Mouse (Mus musculus) frontal cortex, postnatal 10 days (tissue): ENCODE data around the gene Mcoln2.
"Not testable (repeated sequence)": the region's sequence is repeated elsewhere in the genome, so short reads cannot be mapped to it uniquely, and the experiment has no call there.

Source experiments
- DNase-seq, 2 experiments: peaks; one replicate each; pipeline ENCODE4 v3.0.0; 2022; ENCODE audit warnings: low spot score in 2 of 2, mixed read lengths in 1 of 2

Gene Mcoln2

GRCm38 (mm10) chr3:146184992-146185657 is 35.5 kb downstream of the Mcoln2 start:
- peak in 1 of 2 experiments; percentile 59 for DNase-seq

GRCm38 (mm10) chr3:146186033-146186432 is 36.4 kb downstream of the Mcoln2 start:
- no peak for DNase-seq

DNA sequence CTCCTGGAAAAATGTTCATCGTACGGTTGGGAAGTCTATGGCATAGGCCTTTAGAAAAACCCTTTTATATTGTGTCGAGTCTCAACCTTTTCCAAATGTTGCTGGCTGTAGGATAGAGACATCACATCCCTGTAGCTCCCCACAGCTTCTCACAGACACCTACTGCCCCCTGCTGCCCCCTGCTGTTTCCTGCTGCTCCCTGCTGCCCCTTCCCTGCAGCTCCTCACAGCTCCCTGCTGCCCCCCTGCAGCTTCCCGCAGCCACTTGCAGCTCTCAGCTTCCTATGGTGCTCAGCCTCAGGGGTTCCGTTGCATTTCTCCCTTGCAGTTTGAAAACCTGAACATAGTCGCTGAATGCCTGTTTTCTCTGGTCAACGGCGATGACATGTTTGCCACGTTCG is 40.3 kb downstream of the Mcoln2 start:
- DNase-seq = no peak

- DNase-seq = no peak
Measured at GRCm38 (mm10) chr3:146192507-146192906, 42.9 kb downstream of the Mcoln2 start.

GRCm38 (mm10) chr3:146195153-146195552 is 45.5 kb downstream of the Mcoln2 start:
- DNase-seq = no peak

DNA sequence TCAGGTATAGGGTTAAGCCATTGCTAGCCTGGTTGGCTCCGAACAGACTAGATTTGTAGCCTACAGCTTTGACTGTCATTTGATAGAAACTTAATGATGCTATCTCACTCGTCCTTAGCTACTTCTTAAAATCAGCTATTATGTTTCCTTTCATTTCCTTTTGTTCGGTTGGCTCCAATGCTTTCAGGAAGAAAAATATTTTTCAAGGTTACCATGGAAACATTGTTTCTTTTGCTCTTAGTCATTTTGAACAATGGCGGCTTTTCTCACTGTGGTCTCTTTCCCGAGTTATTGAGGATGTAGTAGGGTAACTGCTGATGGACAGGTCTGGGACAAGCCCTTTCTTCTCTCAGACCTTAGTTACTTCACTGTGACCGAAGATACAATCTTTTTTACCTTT is 46.7 kb downstream of the Mcoln2 start:
- no peak for DNase-seq

DNA sequence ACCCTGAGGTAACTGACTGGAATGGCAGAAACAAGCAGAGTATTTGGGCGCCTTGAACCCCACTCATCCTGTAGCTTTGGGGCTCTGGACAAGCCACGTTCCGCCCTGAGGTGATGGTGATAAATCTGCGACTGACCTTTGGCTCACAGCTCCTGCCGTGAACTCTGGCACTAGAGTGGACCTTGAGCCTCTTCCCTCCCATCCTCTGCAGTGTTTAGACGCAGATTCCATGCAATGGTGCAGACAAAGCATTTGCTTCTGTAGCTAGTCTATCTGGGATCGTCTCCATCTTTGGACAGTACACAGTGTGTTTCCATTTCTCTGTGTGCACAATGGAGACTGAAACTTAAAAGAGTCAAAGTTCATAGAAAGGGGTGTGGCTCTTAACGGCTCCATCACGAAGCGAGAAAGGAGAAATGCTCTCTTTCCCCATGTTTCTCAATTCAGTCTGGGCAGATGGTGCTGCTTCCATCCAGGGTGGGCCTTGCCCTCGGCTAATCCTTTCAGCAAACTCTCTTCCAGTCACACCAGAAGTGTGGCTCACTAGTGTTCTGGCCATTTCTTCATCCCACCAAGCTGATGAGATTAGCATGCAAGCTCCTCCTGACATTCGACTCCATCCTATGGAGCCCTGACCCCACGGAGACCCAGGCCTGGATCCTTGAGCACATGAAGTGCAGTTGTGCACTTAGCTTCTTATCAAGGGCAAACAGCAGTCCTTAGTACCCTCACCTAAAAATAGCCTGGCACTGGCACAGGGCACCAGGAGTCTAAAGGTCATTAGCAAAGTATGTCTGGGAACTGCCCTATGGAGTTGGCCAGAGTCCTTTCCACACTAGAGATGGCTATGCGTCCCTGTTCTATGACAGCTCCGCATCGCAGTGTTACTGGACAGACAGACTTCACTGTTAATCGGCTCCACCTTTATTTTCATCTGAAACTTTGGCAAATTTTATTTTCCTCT is 47.4 kb downstream of the Mcoln2 start:
- no peak for DNase-seq

DNA sequence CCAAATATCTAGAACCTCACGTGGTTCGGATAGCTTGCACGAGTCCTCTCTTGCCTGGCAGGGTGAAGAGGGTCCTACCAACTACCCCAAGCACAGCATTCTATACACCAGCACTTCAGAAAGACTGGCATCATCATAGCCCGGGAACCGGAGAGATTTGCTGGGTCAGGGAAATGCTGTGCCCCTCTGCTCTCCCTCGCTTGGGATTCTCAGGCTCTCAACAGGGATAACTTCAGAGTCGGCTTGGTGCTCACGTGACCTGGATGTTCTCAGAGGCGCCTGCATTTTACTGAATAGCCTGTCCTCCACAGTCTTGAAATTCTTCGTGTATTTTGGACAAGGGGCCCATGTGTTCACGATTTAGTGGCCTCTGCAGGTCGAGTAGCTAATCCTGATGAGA is 48.2 kb downstream of the Mcoln2 start:
- no peak for DNase-seq

DNA sequence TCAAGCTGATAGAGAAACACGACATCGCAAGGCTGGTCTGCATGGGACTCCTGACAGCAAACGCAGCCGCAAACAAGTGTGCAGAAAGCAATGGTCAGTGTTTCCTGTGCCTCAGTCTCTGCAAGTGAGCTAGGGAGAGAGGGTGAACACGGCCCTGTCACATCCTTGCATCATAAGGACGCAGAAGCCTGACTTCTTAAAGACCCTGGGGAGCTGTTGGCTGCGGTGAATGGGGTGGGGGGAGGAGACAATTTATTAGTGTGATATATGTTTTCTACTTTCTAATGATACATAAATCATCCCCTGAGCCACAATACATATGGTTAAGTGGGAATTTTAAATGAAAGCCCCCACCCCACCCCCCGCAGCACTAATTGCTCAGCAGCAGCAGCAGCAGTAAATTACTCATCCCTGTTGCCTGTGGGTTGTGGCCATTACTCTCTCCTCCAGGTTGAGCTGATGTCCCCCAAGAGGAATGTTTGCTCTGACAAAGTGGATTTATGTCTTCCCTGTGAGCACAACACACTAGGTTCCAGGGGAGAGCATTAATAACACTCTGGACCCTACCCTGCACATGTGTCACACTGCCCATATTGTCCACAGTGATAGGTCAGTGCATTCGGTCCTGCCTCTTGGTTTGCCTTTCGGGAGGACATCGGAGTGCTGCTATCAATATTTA is 49.3 kb downstream of the Mcoln2 start:
- DNase-seq = no peak

DNA sequence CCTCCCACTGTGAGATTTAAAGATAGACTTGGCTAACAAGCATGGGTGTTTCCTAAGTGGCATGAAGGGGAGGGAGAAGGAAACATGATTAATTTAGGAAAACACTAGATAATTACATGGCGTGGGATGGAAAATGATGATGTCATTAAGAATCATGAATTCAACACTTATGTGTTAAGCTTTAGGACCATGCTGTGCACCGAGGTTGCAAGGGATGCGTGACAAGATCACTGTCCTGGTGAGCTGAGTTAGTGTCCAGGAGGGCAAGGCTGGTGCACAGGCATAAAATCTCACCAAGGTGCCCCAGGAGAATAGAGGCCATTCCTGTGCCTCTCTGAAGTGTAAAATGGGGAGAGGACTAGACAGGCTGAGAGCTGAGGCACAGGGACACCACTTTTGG is 49.9 kb downstream of the Mcoln2 start:
- no peak for DNase-seq

- DNase-seq = no peak
Measured at GRCm38 (mm10) chr3:146204375-146204774, 54.7 kb downstream of the Mcoln2 start.

GRCm38 (mm10) chr3:146205305-146205704 is 55.7 kb downstream of the Mcoln2 start:
- DNase-seq = no peak

- no peak for DNase-seq
Measured at GRCm38 (mm10) chr3:146206635-146207034, 57.0 kb downstream of the Mcoln2 start.

GRCm38 (mm10) chr3:146207440-146207839 is 57.8 kb downstream of the Mcoln2 start:
- no peak for DNase-seq

- DNase-seq = not testable (repeated sequence)
Measured at GRCm38 (mm10) chr3:146209759-146210158, 60.1 kb downstream of the Mcoln2 start.

DNA sequence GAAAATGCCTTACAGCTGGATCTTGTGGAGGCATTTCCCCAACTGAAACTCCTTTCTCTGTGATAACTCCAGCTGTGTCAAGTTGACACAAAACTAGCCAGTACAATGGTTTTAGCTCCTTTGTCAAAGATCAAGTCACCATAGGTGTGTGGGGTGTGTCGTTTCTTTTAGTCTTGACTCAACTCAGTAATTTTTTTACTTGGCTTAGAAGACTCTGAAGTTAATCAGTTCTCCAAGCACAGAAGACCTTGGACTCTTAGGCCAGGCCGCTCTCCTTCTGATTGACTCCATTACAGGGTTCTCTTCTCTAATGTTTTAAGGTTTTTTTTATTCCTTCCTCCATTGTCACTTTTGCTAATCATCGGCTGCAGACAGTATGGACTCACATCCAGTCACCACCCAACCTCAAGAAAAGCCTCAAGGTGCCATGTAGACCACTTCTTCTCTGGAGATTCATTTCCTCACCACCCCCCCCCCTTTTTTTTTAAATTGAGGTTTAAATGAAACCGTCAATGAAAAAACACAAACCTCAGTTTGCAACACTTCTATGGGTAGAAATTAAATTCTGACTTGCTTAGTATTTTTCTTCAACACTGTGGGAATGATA is 61.6 kb downstream of the Mcoln2 start:
- DNase-seq = no peak

DNA sequence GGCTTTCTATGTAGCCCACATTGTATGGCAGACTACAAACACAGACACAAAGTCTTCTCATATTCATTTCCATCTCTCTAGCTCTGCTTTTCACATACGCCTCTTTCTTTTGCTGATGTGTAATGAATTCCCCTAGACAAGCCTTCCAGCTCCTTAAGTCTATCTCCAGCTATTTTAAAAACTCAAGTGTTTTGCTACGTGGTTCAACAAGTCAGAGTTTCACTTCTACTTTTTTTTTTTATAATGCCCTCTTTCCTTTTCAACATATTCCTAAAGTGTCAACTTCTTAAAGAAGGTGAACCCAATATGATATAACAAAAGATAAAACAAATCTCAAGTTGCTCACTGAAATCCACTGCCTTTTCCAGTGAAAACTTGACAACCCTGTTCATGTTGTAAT is 62.3 kb downstream of the Mcoln2 start:
- DNase-seq = no peak

DNA sequence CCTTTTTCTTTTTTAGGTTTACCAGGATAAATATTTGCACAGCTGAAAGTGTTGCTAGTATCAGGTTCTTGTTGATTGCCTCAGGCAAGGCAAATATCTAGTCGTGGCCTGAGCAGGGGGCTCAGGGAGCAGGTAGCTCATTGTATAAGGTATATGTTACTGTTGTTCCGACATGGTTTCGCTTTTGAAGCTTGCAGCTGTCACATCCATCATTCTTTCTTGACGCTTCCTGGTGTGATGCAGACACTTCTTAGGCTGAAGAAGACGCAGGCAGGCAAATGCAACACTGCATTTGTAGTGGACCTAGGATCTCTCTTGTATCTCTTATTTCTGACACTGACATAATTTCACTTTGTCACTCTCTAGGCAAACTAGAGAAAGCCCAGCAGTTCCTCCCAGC is 63.7 kb downstream of the Mcoln2 start:
- no peak for DNase-seq

- no peak for DNase-seq
Measured at GRCm38 (mm10) chr3:146216561-146216960, 66.9 kb downstream of the Mcoln2 start.

- peak; percentile 20 to 39 for DNase-seq
Measured at GRCm38 (mm10) chr3:146220776-146221486, 71.3 kb downstream of the Mcoln2 start, which contains the start of gene Lpar3. Lpar3 (plus strand) TSS chr3:146220963.

- DNase-seq = no peak
Measured at GRCm38 (mm10) chr3:146224271-146224670, 74.6 kb downstream of the Mcoln2 start.
